Mouse (Mus musculus): ENCODE results near the gene Wbp2nl. TPM values are rescaled to one million over a fixed set of nuclear protein-coding genes. Genes with fewer than 3 reads are reported as not detected.

Wbp2nl gene
- total and polyA plus RNA-seq, 2 experiments from 2014 or later: 0.11 to 0.60 TPM

DNA sequence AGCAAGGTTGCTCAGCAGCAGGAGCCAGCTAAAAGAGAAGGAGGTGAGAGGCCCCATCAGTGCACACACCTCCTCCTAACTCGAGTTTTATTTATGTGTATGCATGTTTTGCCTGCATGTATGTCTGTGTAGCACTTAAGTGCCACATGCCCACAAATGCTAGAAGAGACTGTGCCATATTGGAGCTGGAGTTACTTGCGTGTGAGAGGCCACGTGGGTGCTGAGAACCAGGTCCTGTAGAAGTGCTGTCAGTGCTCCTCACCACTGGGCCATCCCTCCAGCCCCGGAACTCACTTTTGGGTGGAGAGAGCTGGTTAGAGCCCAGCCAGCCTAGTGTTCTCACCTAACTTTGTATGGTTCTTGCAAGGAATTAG, 48.5 kb downstream of the Wbp2nl start:
- peak overlapping the region; percentile 92 for H3K27ac ChIP-seq (ENCODE audit: low read depth, low read length)
- WGBS: 87% methylated on average over 4 of the region's 4 CpGs
- peak overlapping the region; percentile 63 for H3K4me2 ChIP-seq (ENCODE audit: low read depth, low read length, poor library complexity, severe bottlenecking)
- H3K9me3 ChIP-seq (ENCODE audit: low read length): no peaks in the 10 kb centered on the region
- H3K4me3 ChIP-seq (ENCODE audit: low read depth, low read length): peak overlapping the region; percentile 58
- H3K4me1 ChIP-seq (ENCODE audit: insufficient read depth, low read length): peaks cover 11% of the 10 kb centered on the region; the same call in 1 of the 2 replicates
- no peak for TF ChIP-seq CTCF (IDR thresholded peaks at IDR 0.05)
- 0 out of 2 replicates have a peak overlapping the region, but pooled peaks have one; percentile 75 for H3K9ac ChIP-seq (replicated peaks; ENCODE audit: low read length, poor library complexity, severe bottlenecking)
- ATAC-seq (ENCODE audit: low FRiP score): no peak
- H3K27me3 ChIP-seq (ENCODE audit: insufficient read depth, low read length): no peaks in the 10 kb centered on the region
- no peak for DNase-seq (ENCODE audit: low spot score)
- H3K36me3 ChIP-seq (ENCODE audit: insufficient read depth, low read length): peaks cover 28% of the 10 kb centered on the region

DNA sequence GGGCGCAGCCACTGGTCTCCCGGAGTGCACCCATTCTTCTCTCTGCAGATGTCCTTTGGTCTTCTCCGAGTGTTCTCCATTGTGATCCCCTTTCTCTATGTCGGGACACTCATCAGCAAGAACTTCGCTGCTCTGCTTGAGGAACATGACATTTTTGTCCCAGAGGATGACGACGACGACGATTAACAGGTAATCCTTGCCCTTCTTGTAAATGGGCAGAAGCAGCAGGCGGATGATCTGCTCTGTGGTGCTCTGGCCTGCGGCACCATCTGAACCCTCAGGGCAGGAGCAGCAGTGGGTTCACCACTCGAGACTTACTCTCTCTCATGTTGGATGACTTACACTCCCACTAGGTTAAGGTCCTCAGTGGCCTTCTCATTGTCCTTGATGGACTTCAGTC, 49.1 kb downstream of the Wbp2nl start:
- Histone ChIP-seq H3K36me3 (ENCODE audit: insufficient read depth, low read length) (peaks cover 28% of the 10 kb centered on the region), H3K4me3 (ENCODE audit: low read depth, low read length) (no peak overlapping the region), H3K9me3 (ENCODE audit: low read length) (no peaks in the 10 kb centered on the region), H3K27me3 (ENCODE audit: insufficient read depth, low read length) (no peaks in the 10 kb centered on the region), H3K4me2 (ENCODE audit: low read depth, low read length, poor library complexity, severe bottlenecking) (no peak overlapping the region), H3K27ac (ENCODE audit: low read depth, low read length) (no peak overlapping the region), H3K9ac (replicated peaks; ENCODE audit: low read length, poor library complexity, severe bottlenecking) (no peak overlapping the region), H3K4me1 (ENCODE audit: insufficient read depth, low read length) (peaks cover 13% of the 10 kb centered on the region; the same call in 1 of the 2 replicates)
- no peak for ATAC-seq (ENCODE audit: low FRiP score)
- DNase-seq (ENCODE audit: low spot score): no peak
- TF ChIP-seq CTCF (IDR thresholded peaks at IDR 0.05): no peak
- 90% methylated on average over 12 of the region's 12 CpGs for WGBS

DNA sequence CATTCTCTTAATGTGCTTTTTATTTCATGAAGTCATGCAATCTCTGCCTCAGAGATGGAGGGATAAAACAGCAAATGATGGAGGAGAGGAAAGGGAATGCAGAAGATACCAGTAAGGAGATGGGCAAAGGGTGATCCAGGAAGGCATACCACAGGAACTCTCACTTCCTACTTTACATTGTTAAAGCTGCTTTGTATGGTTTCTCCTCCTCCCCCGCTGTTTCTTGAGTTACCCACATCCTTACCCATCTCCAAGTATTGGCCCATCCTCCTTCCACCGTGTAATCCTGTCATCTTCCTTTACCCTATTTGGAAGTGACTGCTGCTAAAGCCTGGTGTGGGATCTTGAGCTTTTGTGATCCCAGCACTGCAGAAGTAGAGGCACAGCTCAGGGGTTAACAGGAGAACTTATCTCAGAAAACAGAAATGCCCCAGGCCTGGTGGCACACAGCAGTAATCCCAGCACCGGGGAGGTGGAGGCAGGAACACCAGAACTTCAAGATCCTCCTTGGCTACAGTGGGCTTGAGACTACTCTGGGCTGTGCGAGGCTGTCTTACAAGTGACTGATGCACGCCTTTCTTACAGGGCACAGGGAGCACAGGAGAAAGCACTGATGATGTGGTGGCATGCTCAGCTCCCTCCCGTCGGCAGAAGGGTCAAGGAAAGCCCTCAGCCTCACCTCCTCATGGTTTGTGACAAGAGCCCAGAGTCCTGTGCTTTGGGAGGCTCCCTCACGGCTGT, 49.7 kb downstream of the Wbp2nl start:
- WGBS: 87% methylated on average over 8 of the region's 8 CpGs
- Histone ChIP-seq H3K4me2 (ENCODE audit: low read depth, low read length, poor library complexity, severe bottlenecking) (no peak overlapping the region), H3K9ac (replicated peaks; ENCODE audit: low read length, poor library complexity, severe bottlenecking) (no peak overlapping the region), H3K36me3 (ENCODE audit: insufficient read depth, low read length) (peaks cover 28% of the 10 kb centered on the region), H3K9me3 (ENCODE audit: low read length) (no peaks in the 10 kb centered on the region), H3K4me1 (ENCODE audit: insufficient read depth, low read length) (peaks cover 13% of the 10 kb centered on the region; the same call in 1 of the 2 replicates), H3K4me3 (ENCODE audit: low read depth, low read length) (no peak overlapping the region), H3K27me3 (ENCODE audit: insufficient read depth, low read length) (no peaks in the 10 kb centered on the region), H3K27ac (ENCODE audit: low read depth, low read length) (no peak overlapping the region)
- DNase-seq (ENCODE audit: low spot score) (no peak), ATAC-seq (ENCODE audit: low FRiP score) (no peak)
- no peak for TF ChIP-seq CTCF (IDR thresholded peaks at IDR 0.05)

DNA sequence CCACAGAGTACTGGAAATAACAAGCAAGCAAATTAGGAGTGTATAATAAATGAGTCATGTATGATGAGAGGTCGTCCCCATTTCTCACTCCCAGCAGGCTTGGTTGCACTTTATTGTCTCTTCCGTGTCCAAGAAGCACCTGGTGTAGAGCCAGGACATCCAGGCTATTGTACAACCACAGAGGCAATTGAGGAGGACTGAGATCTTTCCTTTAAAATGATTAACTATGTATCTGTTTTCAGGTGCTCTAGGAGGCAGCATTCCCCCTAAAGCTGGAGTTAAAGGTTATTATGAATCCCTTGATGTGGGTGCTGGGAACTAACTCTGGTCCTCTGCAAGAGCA, 50.2 kb downstream of the Wbp2nl start:
- Histone ChIP-seq H3K36me3 (ENCODE audit: insufficient read depth, low read length) (peaks cover 28% of the 10 kb centered on the region), H3K9me3 (ENCODE audit: low read length) (no peaks in the 10 kb centered on the region), H3K4me2 (ENCODE audit: low read depth, low read length, poor library complexity, severe bottlenecking) (no peak overlapping the region), H3K9ac (replicated peaks; ENCODE audit: low read length, poor library complexity, severe bottlenecking) (no peak overlapping the region), H3K4me3 (ENCODE audit: low read depth, low read length) (no peak overlapping the region), H3K4me1 (ENCODE audit: insufficient read depth, low read length) (peaks cover 13% of the 10 kb centered on the region; the same call in 1 of the 2 replicates), H3K27ac (ENCODE audit: low read depth, low read length) (no peak overlapping the region), H3K27me3 (ENCODE audit: insufficient read depth, low read length) (no peaks in the 10 kb centered on the region)
- TF ChIP-seq CTCF (IDR thresholded peaks at IDR 0.05): no peak
- ATAC-seq (ENCODE audit: low FRiP score): no peak
- WGBS: 85% methylated on average over 2 of the region's 2 CpGs
- no peak for DNase-seq (ENCODE audit: low spot score)

DNA sequence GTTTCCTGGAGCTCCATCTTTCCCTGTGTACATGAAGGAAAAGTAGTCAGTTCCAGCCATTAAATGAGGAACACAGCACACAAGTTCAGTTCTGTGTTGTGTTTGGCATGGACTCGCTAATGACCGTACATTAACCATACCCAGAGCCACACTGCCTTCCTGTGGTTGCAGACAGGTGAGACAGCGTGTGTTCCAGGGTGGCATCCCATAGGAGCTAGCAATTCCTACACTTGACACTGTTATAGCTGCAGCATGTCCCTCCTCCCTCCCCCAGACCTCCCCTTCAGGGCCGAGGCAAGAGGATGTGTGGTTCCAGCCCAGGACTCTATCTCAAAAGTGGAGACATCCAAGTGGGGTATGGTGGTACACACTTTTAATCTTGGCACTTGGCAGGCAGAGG, 51.6 kb downstream of the Wbp2nl start:
- Histone ChIP-seq H3K4me1 (ENCODE audit: insufficient read depth, low read length) (peaks cover 13% of the 10 kb centered on the region; the same call in 1 of the 2 replicates), H3K4me2 (ENCODE audit: low read depth, low read length, poor library complexity, severe bottlenecking) (no peak overlapping the region), H3K36me3 (ENCODE audit: insufficient read depth, low read length) (peaks cover 28% of the 10 kb centered on the region), H3K9ac (replicated peaks; ENCODE audit: low read length, poor library complexity, severe bottlenecking) (no peak overlapping the region), H3K27ac (ENCODE audit: low read depth, low read length) (no peak overlapping the region), H3K27me3 (ENCODE audit: insufficient read depth, low read length) (no peaks in the 10 kb centered on the region), H3K9me3 (ENCODE audit: low read length) (no peaks in the 10 kb centered on the region), H3K4me3 (ENCODE audit: low read depth, low read length) (no peak overlapping the region)
- TF ChIP-seq CTCF (IDR thresholded peaks at IDR 0.05): no peak
- DNase-seq (ENCODE audit: low spot score) (no peak), ATAC-seq (ENCODE audit: low FRiP score) (no peak)
- 88% methylated on average over 4 of the region's 4 CpGs for WGBS

DNA sequence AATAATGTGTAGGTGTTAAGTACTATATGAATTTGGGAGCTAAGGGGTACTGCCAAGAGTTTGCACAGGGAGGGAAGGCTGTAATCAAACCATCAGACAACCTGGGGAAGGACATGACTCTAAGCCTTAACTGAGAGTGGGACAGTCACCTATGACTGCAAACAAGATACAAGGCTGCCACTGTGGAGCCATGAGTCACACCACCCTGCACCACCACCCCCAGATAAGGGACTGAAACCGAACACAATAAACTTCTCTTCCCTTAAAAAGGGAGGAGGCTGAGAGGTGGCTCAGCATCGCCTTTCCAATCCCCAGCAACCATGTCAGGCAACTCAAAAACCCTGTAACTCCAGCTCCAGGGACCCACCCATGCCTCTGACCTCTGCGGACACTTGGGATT, 52.7 kb downstream of the Wbp2nl start:
- no peak for DNase-seq (ENCODE audit: low spot score)
- H3K4me2 ChIP-seq (ENCODE audit: low read depth, low read length, poor library complexity, severe bottlenecking): no peak overlapping the region
- no peak overlapping the region for H3K27ac ChIP-seq (ENCODE audit: low read depth, low read length)
- peaks cover 13% of the 10 kb centered on the region; the same call in 1 of the 2 replicates for H3K4me1 ChIP-seq (ENCODE audit: insufficient read depth, low read length)
- peaks cover 28% of the 10 kb centered on the region for H3K36me3 ChIP-seq (ENCODE audit: insufficient read depth, low read length)
- H3K4me3 ChIP-seq (ENCODE audit: low read depth, low read length): no peak overlapping the region
- H3K27me3 ChIP-seq (ENCODE audit: insufficient read depth, low read length): no peaks in the 10 kb centered on the region
- H3K9ac ChIP-seq (replicated peaks; ENCODE audit: low read length, poor library complexity, severe bottlenecking): no peak overlapping the region
- no peak for TF ChIP-seq CTCF (IDR thresholded peaks at IDR 0.05)
- H3K9me3 ChIP-seq (ENCODE audit: low read length): no peaks in the 10 kb centered on the region
- 82% methylated on average over 3 of the region's 3 CpGs for WGBS
- no peak for ATAC-seq (ENCODE audit: low FRiP score)
